Mouse (Mus musculus) cerebellum, postnatal 10 days (tissue): ENCODE measurements around the gene Aak1.

Experiments
- DNase-seq, 2 experiments: peaks; one replicate each; pipeline ENCODE4 v3.0.0; 2021; ENCODE audit warnings: mixed read lengths in 2 of 2

The Aak1 gene

GRCm38 (mm10) chr6:86848915-86849644 lies at the start of gene Aak1:
Gene Aak1 (plus strand): TSS chr6:86849517.
- peak; percentile 96 to 97 for DNase-seq

- DNase-seq: peak in 1 of 2 experiments; percentile 27
Observed at GRCm38 (mm10) chr6:86800467-86800866, 48.9 kb upstream of the Aak1 start.

- DNase-seq: no peak
Observed at GRCm38 (mm10) chr6:86801431-86801830, 47.9 kb upstream of the Aak1 start.

GRCm38 (mm10) chr6:86804646-86805045 lies 44.7 kb upstream of the Aak1 start:
- DNase-seq: no peak

- DNase-seq: peak; percentile 85 to 87
Observed at GRCm38 (mm10) chr6:86806455-86807086, 42.7 kb upstream of the Aak1 start.

- DNase-seq: no peak
Observed at GRCm38 (mm10) chr6:86812919-86813318, 36.4 kb upstream of the Aak1 start.

- peak; percentile 67 to 73 for DNase-seq
Observed at GRCm38 (mm10) chr6:86813341-86813740, 36.0 kb upstream of the Aak1 start.

- DNase-seq: peak in 1 of 2 experiments; percentile 20
Observed at GRCm38 (mm10) chr6:86814926-86815325, 34.4 kb upstream of the Aak1 start.

- peak; percentile 16 to 27 for DNase-seq
Observed at GRCm38 (mm10) chr6:86815436-86815835, 33.9 kb upstream of the Aak1 start.

- DNase-seq: peak; percentile 52 to 69
Observed at GRCm38 (mm10) chr6:86816586-86816985, 32.7 kb upstream of the Aak1 start.

GRCm38 (mm10) chr6:86818914-86819313 lies 30.4 kb upstream of the Aak1 start:
- DNase-seq: no peak

- DNase-seq: no peak
Observed at GRCm38 (mm10) chr6:86819926-86820325, 29.4 kb upstream of the Aak1 start.

GRCm38 (mm10) chr6:86820690-86821089 lies 28.6 kb upstream of the Aak1 start:
- DNase-seq: peak; percentile 20 to 46

- peak; percentile 65 to 73 for DNase-seq
Observed at GRCm38 (mm10) chr6:86822285-86823050, 26.8 kb upstream of the Aak1 start.

GRCm38 (mm10) chr6:86823051-86823431 lies 26.3 kb upstream of the Aak1 start:
- DNase-seq: peak in 1 of 2 experiments; percentile 18

- peak in 1 of 2 experiments; percentile 17 for DNase-seq
Observed at GRCm38 (mm10) chr6:86823824-86824223, 25.5 kb upstream of the Aak1 start.

GRCm38 (mm10) chr6:86824401-86824800 lies 24.9 kb upstream of the Aak1 start:
- DNase-seq: no peak

GRCm38 (mm10) chr6:86827432-86827831 lies 21.9 kb upstream of the Aak1 start:
- no peak for DNase-seq

- no peak for DNase-seq
Observed at GRCm38 (mm10) chr6:86829768-86830167, 19.5 kb upstream of the Aak1 start.

GRCm38 (mm10) chr6:86830738-86831500 lies 18.4 kb upstream of the Aak1 start:
- DNase-seq: no peak

GRCm38 (mm10) chr6:86832802-86833502 lies 16.4 kb upstream of the Aak1 start:
- no peak for DNase-seq

GRCm38 (mm10) chr6:86839089-86839488 lies 10.2 kb upstream of the Aak1 start:
- no peak for DNase-seq
